Mouse (Mus musculus) MEL-GATA-1-ER (cell line): ENCODE data around the gene Map4k4.

Experiments used
- DNase-seq: peaks from one replicate; pipeline ENCODE4 v3.0.0-alpha.2; 2012; ENCODE audit warnings: low read depth; ENCODE audit errors: extremely low read depth

Map4k4 gene

GRCm38 (mm10) chr1:39900181-39901005 is at the start of gene Map4k4:
TSS of gene Map4k4 (plus strand) at chr1:39900913.
- no peak for DNase-seq

GRCm38 (mm10) chr1:39855949-39856348 is 44.8 kb upstream of the Map4k4 start:
- DNase-seq, result no peak

GRCm38 (mm10) chr1:39856795-39857447 is 43.8 kb upstream of the Map4k4 start:
- no peak for DNase-seq

GRCm38 (mm10) chr1:39857448-39857820 is 43.3 kb upstream of the Map4k4 start:
- no peak for DNase-seq

- no peak for DNase-seq
Observed at GRCm38 (mm10) chr1:39859213-39859612, 41.5 kb upstream of the Map4k4 start.

- no peak for DNase-seq
Observed at GRCm38 (mm10) chr1:39866367-39867141, 34.2 kb upstream of the Map4k4 start.

- no peak for DNase-seq
Observed at GRCm38 (mm10) chr1:39867142-39867525, 33.6 kb upstream of the Map4k4 start.

GRCm38 (mm10) chr1:39867966-39868593 is 32.6 kb upstream of the Map4k4 start:
- no peak for DNase-seq

GRCm38 (mm10) chr1:39868825-39869571 is 31.7 kb upstream of the Map4k4 start:
- DNase-seq, result no peak

GRCm38 (mm10) chr1:39869721-39870201 is 31.0 kb upstream of the Map4k4 start:
- DNase-seq, result no peak

- no peak for DNase-seq
Observed at GRCm38 (mm10) chr1:39877981-39878380, 22.7 kb upstream of the Map4k4 start.

- no peak for DNase-seq
Observed at GRCm38 (mm10) chr1:39882505-39882904, 18.2 kb upstream of the Map4k4 start.

GRCm38 (mm10) chr1:39884803-39885515 is 15.8 kb upstream of the Map4k4 start:
- DNase-seq, result no peak

GRCm38 (mm10) chr1:39887997-39888396 is 12.7 kb upstream of the Map4k4 start:
- DNase-seq, result no peak

- DNase-seq, result no peak
Observed at GRCm38 (mm10) chr1:39889429-39889828, 11.3 kb upstream of the Map4k4 start.

GRCm38 (mm10) chr1:39889973-39890372 is 10.7 kb upstream of the Map4k4 start:
- DNase-seq, result no peak

GRCm38 (mm10) chr1:39893153-39893880 is 7.4 kb upstream of the Map4k4 start:
- DNase-seq, result no peak

GRCm38 (mm10) chr1:39895097-39895496 is 5.6 kb upstream of the Map4k4 start:
- DNase-seq, result no peak

GRCm38 (mm10) chr1:39895506-39895905 is 5.2 kb upstream of the Map4k4 start:
- no peak for DNase-seq
